Mouse (Mus musculus) CH12.LX (cell line): Measurements from ENCODE around the gene Zfp664. TPM values are rescaled to one million over a fixed set of nuclear protein-coding genes. Genes with fewer than 3 reads are reported as not detected.

Source experiments
- DNase-seq: peaks from one replicate; pipeline ENCODE4 v3.0.0-alpha.2; 2013; ENCODE audit errors: extremely low read depth
- H3K27ac ChIP-seq: 2 replicates; pipeline ENCODE4 v1.5.1; 2012; ENCODE audit warnings: low read depth, mild to moderate bottlenecking, control low read depth, moderate library complexity; ENCODE audit not compliant: insufficient read depth
- H3K27me3 ChIP-seq: replicated peaks from 2 replicates; pipeline ENCODE3; 2012; ENCODE audit warnings: inconsistent platforms
- H3K36me3 ChIP-seq, 2 experiments: replicated peaks in 1 of 2; 2 replicates each; pipeline versions ENCODE3 to v1.6.1; 2012; ENCODE audit warnings: inconsistent platforms in 1 of 2, low read length in 1 of 2, mild to moderate bottlenecking in 1 of 2, mixed read lengths in 1 of 2, moderate library complexity in 1 of 2; ENCODE audit not compliant: control insufficient read depth in 1 of 2, insufficient read depth in 1 of 2
- H3K4me1 ChIP-seq, 2 experiments: 2 replicates each; pipeline ENCODE4 v1.6.1; 2012; ENCODE audit warnings: inconsistent platforms in 1 of 2, moderate library complexity in 1 of 2; ENCODE audit not compliant: insufficient read depth in 2 of 2, control insufficient read depth in 1 of 2
- H3K4me2 ChIP-seq: 2 replicates; pipeline ENCODE4 v1.6.1; 2012; ENCODE audit warnings: low read depth, mild to moderate bottlenecking, control low read depth; ENCODE audit not compliant: poor library complexity, insufficient read depth, severe bottlenecking
- H3K4me3 ChIP-seq, 3 experiments: fragments of 150-350 bp in 1 of 3; sonication (generic) in 1 of 3; replicated peaks in 1 of 3; 2 replicates each; pipeline versions ENCODE3 to v1.5.1; 2011 to 2012; ENCODE audit warnings: low read depth in 2 of 3, low read length in 2 of 3, mild to moderate bottlenecking in 2 of 3, moderate library complexity in 2 of 3, control low read depth in 1 of 3, improper control_type of control experiment in 1 of 3, inconsistent platforms in 1 of 3, mixed read lengths in 1 of 3; ENCODE audit not compliant: poor library complexity in 1 of 3
- H3K79me2 ChIP-seq: replicated peaks from 2 replicates; pipeline ENCODE4 v1.6.1; 2012; ENCODE audit warnings: mild to moderate bottlenecking, moderate library complexity; ENCODE audit not compliant: control insufficient read depth, poor library complexity, insufficient read depth, severe bottlenecking; ENCODE audit errors: extremely low read depth
- H3K9ac ChIP-seq: 2 replicates; pipeline ENCODE4 v1.6.1; 2012; ENCODE audit warnings: low read depth, mild to moderate bottlenecking, control low read depth, moderate library complexity; ENCODE audit not compliant: insufficient read depth
- H3K9me3 ChIP-seq: replicated peaks from 2 replicates; pipeline ENCODE3; 2012; ENCODE audit warnings: low read length, inconsistent platforms, mixed read lengths
- BHLHE40 ChIP-seq: IDR thresholded peaks from 2 replicates; pipeline ENCODE4 v1.6.1; 2011; ENCODE audit warnings: mild to moderate bottlenecking, low read depth, low read length, improper control_type of control experiment
- CTCF ChIP-seq, 2 experiments: IDR thresholded peaks in 1 of 2; conservative IDR thresholded peaks in 1 of 2; 2 replicates each; pipeline ENCODE4 v1.5.1; 2011 to 2012; ENCODE audit warnings: low read depth in 2 of 2, low read length in 2 of 2, improper control_type of control experiment in 1 of 2, inconsistent platforms in 1 of 2, mild to moderate bottlenecking in 1 of 2, moderate library complexity in 1 of 2
- E2F4 ChIP-seq: IDR thresholded peaks from 2 replicates; pipeline ENCODE4 v1.6.1; 2011; ENCODE audit warnings: low read depth, low read length, improper control_type of control experiment; ENCODE audit not compliant: insufficient replicate concordance
- ETS1 ChIP-seq: conservative IDR thresholded peaks from 2 replicates; pipeline ENCODE4 v1.6.1; 2012; ENCODE audit warnings: low read depth, mild to moderate bottlenecking, inconsistent platforms, low read length, improper control_type of control experiment, moderate library complexity
- HCFC1 ChIP-seq: IDR thresholded peaks from 2 replicates; pipeline ENCODE4 v1.6.1; 2012; ENCODE audit warnings: low read depth, mild to moderate bottlenecking, inconsistent platforms, low read length, improper control_type of control experiment
- MAX ChIP-seq: IDR thresholded peaks from 2 replicates; pipeline ENCODE4 v1.6.1; 2011; ENCODE audit warnings: low read length, improper control_type of control experiment
- MXI1 ChIP-seq: IDR thresholded peaks from 2 replicates; pipeline ENCODE4 v1.6.1; 2011; ENCODE audit warnings: mild to moderate bottlenecking, low read depth, low read length, improper control_type of control experiment
- PAX5 ChIP-seq: IDR thresholded peaks from 2 replicates; pipeline ENCODE4 v1.6.1; 2012; ENCODE audit warnings: low read length, inconsistent platforms, mixed read lengths
- UBTF ChIP-seq: IDR thresholded peaks from 2 replicates; pipeline ENCODE4 v1.6.1; 2012; ENCODE audit warnings: low read depth, mild to moderate bottlenecking, inconsistent platforms, low read length, improper control_type of control experiment, moderate library complexity
- ZC3H11A ChIP-seq: IDR thresholded peaks from 2 replicates; pipeline ENCODE4 v1.6.1; 2012; ENCODE audit warnings: low read depth, mild to moderate bottlenecking, inconsistent platforms, low read length, improper control_type of control experiment
- ZKSCAN1 ChIP-seq: IDR thresholded peaks from 2 replicates; pipeline ENCODE4 v1.6.1; 2012; ENCODE audit warnings: low read depth, inconsistent platforms, low read length, improper control_type of control experiment, borderline replicate concordance
- dilution Hi-C: fragments of 300-500 bp; cut with MboI; formaldehyde crosslinking; loops from 2 replicates; pipeline ENCODE4 v1.14.3; 2020; ENCODE audit warnings: low sequenced_read_pairs; ENCODE audit not compliant: extremely low pct_unique_long_range_greater_than_20kb, extremely low pct_ligation_motif_present
- in situ Hi-C: fragments of 300-500 bp; cut with MboI; formaldehyde crosslinking; loops from 3 replicates; pipeline ENCODE4 v1.14.3; 2019; ENCODE audit warnings: low sequenced_read_pairs, low pct_ligation_motif_present, low pct_unique_long_range_greater_than_20kb, mixed read lengths
- polyA plus RNA-seq: library from polyadenylated mRNA; unstranded; fragments of >175 nt; gene quantifications from 2 replicates; pipeline ENCODE4 v1.2.1, GENCODE M21; 2012; ENCODE audit warnings: low read depth; ENCODE audit not compliant: insufficient read length
- total RNA-seq, 2 experiments: library from RNA; depleted of rRNA; stranded (reverse); fragments of 300-350 nt in 1 of 2; fragments of >200 nt in 1 of 2; gene quantifications; 2 replicates each; pipeline ENCODE4 v1.2.3; 2012 to 2014

The Zfp664 gene
- total and polyA plus RNA-seq, 3 experiments: 7.4 to 14.3 (median 12.3) TPM

DNA sequence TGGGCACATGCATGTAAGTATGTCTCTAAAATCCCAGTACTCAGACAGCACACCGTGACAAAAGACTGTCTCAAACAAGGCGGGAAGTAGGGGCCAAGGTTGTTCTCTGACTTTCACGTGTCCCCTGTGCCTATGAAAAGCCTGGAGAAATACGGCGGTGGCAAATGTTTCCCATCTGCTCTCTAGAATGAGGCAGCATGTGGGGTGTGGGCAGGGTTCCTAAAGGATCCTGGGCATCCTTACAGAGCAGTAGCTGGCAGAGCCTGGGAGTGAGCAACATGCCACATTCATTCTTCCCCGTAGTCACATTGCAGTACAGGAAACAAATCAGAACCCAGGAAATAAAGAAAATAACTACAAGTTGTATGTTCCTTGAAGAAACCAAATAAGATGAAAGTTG lies 21.4 kb downstream of the Zfp664 start:
- DNase-seq: no peak
- in situ Hi-C loops: no loop called here
- Histone ChIP-seq H3K36me3 (peaks cover 18 to 88% of the 10 kb centered on the region in 2 experiments), H3K27me3 (no peaks in the 10 kb centered on the region), H3K9ac (no peak overlapping the region), H3K27ac (no peak overlapping the region), H3K4me3 (no peak overlapping the region), H3K9me3 (no peaks in the 10 kb centered on the region), H3K4me1 (0 out of 4 replicates have a peak, but pooled peaks cover 0 to 3% of the 10 kb centered on the region in 2 experiments), H3K4me2 (no peak overlapping the region), H3K79me2 (no peaks in the 10 kb centered on the region)
- TF ChIP-seq E2F4: no peak
- dilution Hi-C loops: no loop called here

DNA sequence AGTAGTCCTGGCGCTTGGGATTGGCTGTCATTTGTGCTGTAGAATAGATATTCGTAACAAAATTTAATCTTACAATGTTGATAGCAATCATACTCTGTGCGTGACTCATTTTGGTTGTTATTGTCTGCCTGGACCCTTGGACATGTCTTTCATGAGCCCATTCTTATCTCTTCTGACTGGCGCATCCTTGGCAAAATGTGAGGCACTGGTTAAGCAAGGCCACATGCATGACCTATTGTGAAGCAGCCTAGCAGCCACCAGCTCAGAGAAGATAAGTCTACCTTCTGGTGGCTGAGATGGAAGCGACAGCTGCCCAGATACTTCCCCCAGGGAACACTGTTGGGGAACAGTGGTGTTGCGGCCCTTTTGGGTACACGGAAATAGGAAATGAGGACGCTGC lies 26.2 kb downstream of the Zfp664 start:
- TF ChIP-seq MXI1: no peak
- no peak for TF ChIP-seq HCFC1
- TF ChIP-seq MAX: no peak
- no peak for TF ChIP-seq ZC3H11A
- no peak for TF ChIP-seq PAX5
- no peak for TF ChIP-seq BHLHE40
- TF ChIP-seq ETS1: no peak
- Histone ChIP-seq H3K27me3 (no peaks in the 10 kb centered on the region), H3K79me2 (no peaks in the 10 kb centered on the region), H3K4me3 (no peak overlapping the region), H3K4me1 (no peaks in the 10 kb centered on the region), H3K36me3 (peaks cover 18 to 50% of the 10 kb centered on the region in 2 experiments), H3K9me3 (no peaks in the 10 kb centered on the region), H3K9ac (no peak overlapping the region), H3K4me2 (no peak overlapping the region), H3K27ac (no peak overlapping the region)
- dilution Hi-C loops: no loop called here
- DNase-seq: no peak
- in situ Hi-C loops: no loop called here

DNA sequence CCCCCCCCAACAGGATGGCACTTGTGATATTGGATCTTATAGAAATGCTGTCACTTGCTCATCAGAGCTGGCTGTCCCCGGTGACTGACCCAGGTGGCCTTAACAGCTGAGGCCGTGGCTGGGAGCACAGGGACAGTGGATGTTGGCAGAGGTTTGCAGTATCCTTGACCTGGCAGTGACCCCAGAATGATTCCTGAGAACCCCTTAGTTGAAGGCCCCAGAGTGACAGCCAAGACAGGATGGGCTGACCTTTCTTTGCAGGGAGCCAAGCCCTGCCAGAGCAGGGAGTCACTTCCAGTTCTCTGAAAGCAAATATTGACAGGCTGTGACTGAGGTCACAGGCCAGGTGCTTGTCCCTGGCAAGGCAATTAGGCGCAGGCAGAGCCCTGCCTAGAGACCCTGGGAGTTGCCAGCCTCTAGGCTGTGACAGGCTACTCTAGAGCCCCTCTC lies 29.5 kb downstream of the Zfp664 start:
- no peak overlapping the region for H3K9ac ChIP-seq
- in situ Hi-C loops (no loop called here), dilution Hi-C loops (no loop called here)
- H3K27me3 ChIP-seq: no peaks in the 10 kb centered on the region
- H3K4me2 ChIP-seq: no peak overlapping the region
- no peaks in the 10 kb centered on the region for H3K79me2 ChIP-seq
- no peak overlapping the region for H3K4me3 ChIP-seq
- no peaks in the 10 kb centered on the region for H3K9me3 ChIP-seq
- H3K4me1 ChIP-seq: no peaks in the 10 kb centered on the region
- TF ChIP-seq ZKSCAN1 (no peak), E2F4 (no peak), UBTF (no peak), CTCF (conservative IDR thresholded peaks at IDR 0.05 in 1 of 2, IDR thresholded peaks at IDR 0.05 in 1 of 2; ENCODE audit: low read depth in 2 of 2, low read length in 2 of 2) (no peak)
- no peak overlapping the region for H3K27ac ChIP-seq
- H3K36me3 ChIP-seq: peaks cover 3 to 17% of the 10 kb centered on the region in 2 experiments
- no peak for DNase-seq
